Mouse (Mus musculus) embryonic facial prominence, embryonic 13.5 days (tissue): ENCODE data around the gene Slc35d1. TPM values are rescaled to one million over a fixed set of nuclear protein-coding genes. Genes with fewer than 3 reads are reported as not detected.

Source experiments
- ATAC-seq: fragments of 200-750 bp; cut with Nextera tagmentation; 2 replicates; pipeline ENCODE4 v1.8.0; 2017; ENCODE audit warnings: low read depth; ENCODE audit not compliant: insufficient number of reproducible peaks, insufficient read depth, low FRiP score, low TSS enrichment
- H3K27ac ChIP-seq: fragments of 300-500 bp; sonication (generic); 2 replicates; pipeline ENCODE4 v1.5.1; 2015; ENCODE audit warnings: moderate library complexity, mild to moderate bottlenecking, inconsistent platforms
- H3K27me3 ChIP-seq: fragments of 300-500 bp; sonication (generic); 2 replicates; pipeline ENCODE4 v1.6.1; 2015; ENCODE audit warnings: mild to moderate bottlenecking, inconsistent platforms
- H3K36me3 ChIP-seq: fragments of 300-500 bp; sonication (generic); 2 replicates; pipeline ENCODE4 v1.6.1; 2015; ENCODE audit warnings: mild to moderate bottlenecking, inconsistent platforms
- H3K4me1 ChIP-seq: fragments of 300-500 bp; sonication (generic); 2 replicates; pipeline ENCODE4 v1.6.1; 2015; ENCODE audit warnings: inconsistent platforms
- H3K4me2 ChIP-seq: fragments of 300-500 bp; sonication (generic); 2 replicates; pipeline ENCODE4 v1.6.1; 2015; ENCODE audit warnings: moderate library complexity, mild to moderate bottlenecking, inconsistent platforms
- H3K4me3 ChIP-seq: fragments of 300-500 bp; sonication (generic); 2 replicates; pipeline ENCODE4 v1.5.1; 2015; ENCODE audit warnings: mild to moderate bottlenecking, inconsistent platforms
- H3K9ac ChIP-seq: fragments of 300-500 bp; sonication (generic); 2 replicates; pipeline ENCODE4 v1.6.1; 2015; ENCODE audit warnings: mild to moderate bottlenecking, inconsistent platforms
- H3K9me3 ChIP-seq: fragments of 300-500 bp; sonication (generic); 2 replicates; pipeline ENCODE4 v1.6.1; 2016; ENCODE audit warnings: inconsistent platforms
- WGBS: fragments of 180-500 bp; shearing (Covaris S2); methylation state at CpG from one replicate; pipeline ENCODE4 v1.1.7; 2015; ENCODE audit warnings: mixed read lengths; 5-methylcytosine and 5-hydroxymethylcytosine counted together
- polyA plus RNA-seq: library from polyadenylated mRNA; unstranded; fragments of >200 nt; fragmentation: Nextera tagmentation; extraction: Ambion mirVana; gene quantifications from 2 replicates; pipeline ENCODE4 v1.2.1, GENCODE M21; 2015

Slc35d1 gene
- 12.9 and 18.1 TPM in 2 replicates for polyA plus RNA-seq

- Histone ChIP-seq H3K27ac (peak within 1 kb of the TSS; percentile 99), H3K4me1 (peaks cover 29% of the 10 kb centered on the region), H3K9ac (peak within 1 kb of the TSS; percentile 98), H3K27me3 (no peaks in the 10 kb centered on the region), H3K4me2 (peak within 1 kb of the TSS; percentile 72), H3K36me3 (peaks cover 8% of the 10 kb centered on the region; the same call in 1 of the 2 replicates), H3K9me3 (no peaks in the 10 kb centered on the region), H3K4me3 (peak within 1 kb of the TSS; percentile 92)
- WGBS = 3% methylated on average over 70 of the region's 70 CpGs
- peak; percentile 91 for ATAC-seq
Observed at GRCm38 (mm10) chr4:103214925-103215820, at the start of gene Slc35d1. Gene Slc35d1 (minus strand): TSS chr4:103215164.

DNA sequence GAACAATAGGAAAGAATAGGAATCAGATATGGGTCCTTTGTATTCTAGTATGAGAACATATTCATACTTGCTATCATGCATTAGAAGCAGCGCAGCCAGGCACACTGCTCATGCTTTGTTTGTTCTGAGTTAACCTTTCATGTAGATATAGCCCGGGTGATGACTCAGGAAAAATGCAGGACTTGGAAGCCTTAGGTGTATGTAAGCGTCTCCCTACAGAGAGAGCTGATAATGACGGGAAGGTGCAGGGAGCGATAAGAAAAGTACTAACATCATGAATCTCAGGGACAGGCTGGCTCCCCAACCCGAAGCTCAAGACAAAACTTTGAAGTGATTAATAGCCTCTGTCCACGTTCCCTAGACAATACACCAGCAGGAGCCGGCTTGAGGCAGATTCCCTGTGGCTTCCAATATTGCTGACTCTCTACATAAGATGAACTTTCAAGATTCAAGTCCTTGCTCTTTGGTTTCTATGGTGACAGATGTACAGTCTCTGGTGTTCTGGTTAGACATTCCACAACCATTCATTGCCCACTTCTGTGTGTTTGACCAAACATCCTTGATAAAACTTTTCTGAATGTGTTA is 48.9 kb upstream of the Slc35d1 start:
- WGBS = 59% methylated on average over 8 of the region's 8 CpGs
- no peak overlapping the region for H3K4me3 ChIP-seq
- no peak overlapping the region for H3K4me2 ChIP-seq
- ATAC-seq = no peak
- no peak overlapping the region for H3K27ac ChIP-seq
- no peaks in the 10 kb centered on the region for H3K27me3 ChIP-seq
- H3K9ac ChIP-seq = no peak overlapping the region
- no peaks in the 10 kb centered on the region for H3K36me3 ChIP-seq
- no peaks in the 10 kb centered on the region for H3K9me3 ChIP-seq
- no peaks in the 10 kb centered on the region for H3K4me1 ChIP-seq

DNA sequence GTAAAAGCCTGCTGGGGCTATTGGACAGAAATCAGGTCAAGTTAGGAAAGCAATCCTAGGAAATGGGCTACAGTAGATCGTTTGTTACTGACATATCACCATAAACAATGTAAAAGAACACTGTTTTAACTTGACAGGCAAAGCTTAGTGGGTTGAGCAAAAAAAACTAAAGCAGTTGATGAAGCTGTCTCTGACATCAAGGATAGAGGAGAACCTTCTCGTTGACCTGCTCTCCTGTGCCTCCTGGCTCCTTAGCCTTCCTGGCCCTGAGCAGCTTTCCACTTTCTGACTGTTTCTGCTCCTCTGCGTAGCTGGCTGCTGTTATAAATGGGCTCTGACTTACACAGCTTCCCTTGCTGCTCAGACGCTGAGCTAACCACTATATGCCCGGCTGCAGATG is 48.4 kb upstream of the Slc35d1 start:
- H3K27me3 ChIP-seq = no peaks in the 10 kb centered on the region
- H3K4me2 ChIP-seq = no peak overlapping the region
- no peak overlapping the region for H3K9ac ChIP-seq
- WGBS = 79% methylated on average over 5 of the region's 5 CpGs
- no peak for ATAC-seq
- no peak overlapping the region for H3K4me3 ChIP-seq
- H3K9me3 ChIP-seq = no peaks in the 10 kb centered on the region
- no peak overlapping the region for H3K27ac ChIP-seq
- H3K4me1 ChIP-seq = no peaks in the 10 kb centered on the region
- no peaks in the 10 kb centered on the region for H3K36me3 ChIP-seq

DNA sequence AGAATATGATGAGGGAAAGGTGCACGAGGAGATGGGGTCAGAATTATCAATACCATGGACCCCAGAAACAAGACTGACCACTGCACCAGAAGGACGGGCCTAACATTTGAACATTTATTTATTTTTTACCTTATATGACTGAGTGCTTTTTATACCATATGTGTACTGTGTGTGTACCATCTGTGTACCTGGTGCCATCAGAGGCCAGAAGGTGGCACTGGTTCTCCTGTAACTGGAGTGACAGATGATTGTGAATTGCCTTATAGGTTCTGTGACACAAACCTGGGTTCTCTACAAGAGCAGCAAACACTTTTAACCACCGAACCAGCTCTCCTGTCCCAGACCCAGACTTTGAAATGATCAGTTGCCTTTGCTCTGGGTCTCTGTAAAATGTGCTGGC is 43.9 kb upstream of the Slc35d1 start:
- Histone ChIP-seq H3K4me3 (no peak overlapping the region), H3K9ac (no peak overlapping the region), H3K9me3 (no peaks in the 10 kb centered on the region), H3K4me2 (no peak overlapping the region), H3K4me1 (no peaks in the 10 kb centered on the region), H3K27me3 (no peaks in the 10 kb centered on the region), H3K36me3 (no peaks in the 10 kb centered on the region), H3K27ac (no peak overlapping the region)
- no peak for ATAC-seq
- 83% methylated on average over 3 of the region's 3 CpGs for WGBS

DNA sequence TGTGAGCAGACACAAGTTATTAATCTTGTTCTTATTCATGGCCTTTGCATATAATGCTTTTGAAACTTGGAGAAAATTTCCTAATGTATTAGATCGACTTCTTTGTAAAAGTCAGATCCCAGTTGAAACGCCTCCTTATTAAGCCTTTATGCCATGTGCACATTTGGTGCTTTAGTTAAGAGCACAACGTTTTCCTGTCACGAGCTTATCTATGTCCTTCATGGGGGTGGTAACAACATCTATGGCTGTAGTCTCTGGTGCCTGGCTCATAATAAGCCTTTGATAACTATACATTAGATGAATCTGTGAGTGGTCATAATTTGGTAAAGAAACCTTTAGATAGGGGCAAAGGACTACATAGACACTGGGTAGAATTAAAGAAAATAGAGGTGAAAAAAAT is 38.9 kb upstream of the Slc35d1 start:
- Histone ChIP-seq H3K4me3 (no peak overlapping the region), H3K9me3 (no peaks in the 10 kb centered on the region), H3K4me1 (no peaks in the 10 kb centered on the region), H3K36me3 (no peaks in the 10 kb centered on the region), H3K4me2 (no peak overlapping the region), H3K9ac (no peak overlapping the region), H3K27ac (no peak overlapping the region), H3K27me3 (no peaks in the 10 kb centered on the region)
- ATAC-seq = no peak
- 83% methylated on average over 4 of the region's 4 CpGs for WGBS

DNA sequence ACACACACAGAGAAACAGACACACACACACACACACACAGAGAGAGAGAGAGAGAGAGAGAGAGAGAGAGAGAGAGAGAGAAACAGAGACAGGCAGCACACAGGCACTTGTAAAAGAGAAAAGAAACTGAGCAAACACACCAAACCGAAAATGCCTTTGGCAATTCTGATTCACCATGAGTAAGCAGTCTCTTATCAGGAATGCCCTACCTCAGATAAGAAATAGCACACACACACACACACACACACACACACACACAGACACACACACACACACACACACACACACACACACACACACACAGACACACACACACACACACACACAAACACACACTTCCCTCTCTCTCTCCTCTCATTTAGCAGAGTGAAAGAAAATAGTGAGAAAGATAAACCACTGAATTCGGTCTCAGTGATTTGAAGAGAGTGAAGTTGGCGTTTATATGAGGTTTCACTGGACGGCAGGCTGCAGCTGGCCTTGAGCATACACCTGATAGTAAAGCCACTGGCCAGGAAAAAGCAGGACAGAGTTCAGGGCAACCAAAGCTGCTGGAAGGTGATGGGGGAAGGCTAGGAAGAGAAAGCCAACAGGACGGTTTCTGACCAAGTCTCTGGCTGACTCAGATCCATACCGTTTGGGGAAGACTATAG is 34.6 kb upstream of the Slc35d1 start:
- Histone ChIP-seq H3K36me3 (no peaks in the 10 kb centered on the region), H3K9me3 (no peaks in the 10 kb centered on the region), H3K4me1 (no peaks in the 10 kb centered on the region), H3K9ac (no peak overlapping the region), H3K27ac (no peak overlapping the region), H3K27me3 (no peaks in the 10 kb centered on the region), H3K4me2 (no peak overlapping the region), H3K4me3 (no peak overlapping the region)
- WGBS = 62% methylated on average over 6 of the region's 6 CpGs
- no peak for ATAC-seq

DNA sequence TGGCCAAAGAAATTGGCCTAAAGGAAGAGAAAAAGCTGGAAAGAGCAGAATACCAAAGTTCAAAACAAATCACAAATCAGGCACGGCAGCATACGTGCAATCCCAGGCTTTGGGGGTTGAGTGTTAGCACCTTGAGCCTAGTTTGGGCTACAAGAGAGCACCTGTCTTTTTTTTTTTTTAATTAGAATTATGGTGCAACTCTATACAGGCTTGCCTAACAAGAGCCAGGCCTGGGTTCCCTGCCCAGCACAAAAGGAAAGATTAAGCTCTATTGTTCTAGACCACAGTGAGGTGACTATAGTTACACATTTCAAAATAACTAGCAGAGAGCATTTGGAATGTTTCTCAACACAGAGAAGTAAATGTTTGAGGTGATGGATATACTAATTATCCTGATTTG is 32.8 kb upstream of the Slc35d1 start:
- Histone ChIP-seq H3K4me2 (no peak overlapping the region), H3K27ac (no peak overlapping the region), H3K4me1 (no peaks in the 10 kb centered on the region), H3K36me3 (no peaks in the 10 kb centered on the region), H3K9ac (no peak overlapping the region), H3K9me3 (no peaks in the 10 kb centered on the region; the same call in 1 of the 2 replicates), H3K4me3 (no peak overlapping the region), H3K27me3 (no peaks in the 10 kb centered on the region)
- ATAC-seq = no peak
- WGBS = 74% methylated on average over 2 of the region's 2 CpGs

- no peak for ATAC-seq
- Histone ChIP-seq H3K9me3 (no peaks in the 10 kb centered on the region; the same call in 1 of the 2 replicates), H3K4me1 (no peaks in the 10 kb centered on the region), H3K36me3 (no peaks in the 10 kb centered on the region), H3K4me3 (no peak overlapping the region), H3K4me2 (no peak overlapping the region), H3K27me3 (no peaks in the 10 kb centered on the region), H3K9ac (no peak overlapping the region), H3K27ac (no peak overlapping the region)
- 72% methylated on average over 3 of the region's 3 CpGs for WGBS
Observed at GRCm38 (mm10) chr4:103247249-103247648, 32.3 kb upstream of the Slc35d1 start.

GRCm38 (mm10) chr4:103232156-103232555 is 17.2 kb upstream of the Slc35d1 start:
- ATAC-seq = no peak
- Histone ChIP-seq H3K9me3 (peaks cover 3% of the 10 kb centered on the region; the same call in 1 of the 2 replicates), H3K27me3 (no peaks in the 10 kb centered on the region), H3K36me3 (no peaks in the 10 kb centered on the region), H3K27ac (no peak overlapping the region), H3K4me1 (no peaks in the 10 kb centered on the region), H3K9ac (no peak overlapping the region), H3K4me3 (no peak overlapping the region), H3K4me2 (no peak overlapping the region)
- 39% methylated on average over 2 of the region's 2 CpGs for WGBS

GRCm38 (mm10) chr4:103222854-103223253 is 7.9 kb upstream of the Slc35d1 start:
- H3K4me2 ChIP-seq = peak overlapping the region; percentile 24; the same call in 1 of the 2 replicates
- H3K27me3 ChIP-seq = no peaks in the 10 kb centered on the region
- peaks cover 21% of the 10 kb centered on the region for H3K4me1 ChIP-seq
- no peak overlapping the region for H3K27ac ChIP-seq
- H3K36me3 ChIP-seq = no peaks in the 10 kb centered on the region
- no peak overlapping the region for H3K4me3 ChIP-seq
- H3K9me3 ChIP-seq = no peaks in the 10 kb centered on the region
- WGBS = 30% methylated on average over 9 of the region's 9 CpGs
- no peak for ATAC-seq
- H3K9ac ChIP-seq = no peak overlapping the region

DNA sequence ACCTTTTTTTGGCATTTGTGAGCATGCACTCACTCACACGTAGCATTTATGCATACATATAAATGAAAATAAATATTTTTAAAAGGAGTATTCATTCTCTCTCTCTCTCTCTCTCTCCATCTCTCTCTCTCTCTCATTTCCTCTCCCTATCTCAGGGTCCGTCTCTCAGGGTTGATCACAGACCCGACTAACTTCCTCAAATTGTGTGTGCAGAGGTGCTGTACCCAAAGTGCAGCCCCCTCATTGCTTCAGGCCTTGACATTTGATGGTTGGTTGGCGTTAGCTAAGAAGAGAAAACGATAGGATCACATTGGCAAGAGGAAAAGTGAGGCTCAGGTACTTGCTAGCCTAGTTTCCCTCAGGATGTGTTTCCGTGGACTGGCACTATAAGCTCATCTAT is 6.8 kb upstream of the Slc35d1 start:
- Histone ChIP-seq H3K36me3 (no peaks in the 10 kb centered on the region), H3K4me2 (no peak overlapping the region), H3K9me3 (no peaks in the 10 kb centered on the region), H3K4me1 (peaks cover 21% of the 10 kb centered on the region), H3K27ac (no peak overlapping the region), H3K27me3 (no peaks in the 10 kb centered on the region), H3K9ac (no peak overlapping the region), H3K4me3 (no peak overlapping the region)
- WGBS = 62% methylated on average over 6 of the region's 6 CpGs
- no peak for ATAC-seq
